In the genomic region with DNA sequence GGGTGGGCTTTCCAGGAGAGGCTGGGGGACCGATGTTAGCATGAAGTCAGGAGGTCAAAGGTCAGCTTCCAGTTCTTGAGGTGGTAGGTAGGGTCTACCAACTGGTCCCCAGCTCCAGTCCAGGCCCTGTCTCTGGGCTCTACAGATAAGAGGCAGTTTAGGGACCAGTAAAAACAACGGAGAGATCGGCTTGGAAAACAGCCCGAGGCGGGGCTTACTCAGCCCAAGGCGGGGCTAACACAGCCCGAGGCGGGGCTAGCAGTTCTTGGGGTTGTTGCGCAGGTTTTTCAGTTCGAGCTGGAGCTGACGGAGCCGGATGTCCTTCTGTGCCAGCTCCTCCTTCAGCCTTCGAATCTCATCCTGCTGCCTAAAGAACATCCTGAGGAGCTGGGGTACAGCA, we compare ENCODE assay signal across 8 mouse cellular contexts.
DNase-seq lines count a peak whose midpoint lies in the region; ATAC-seq lines count a peak whose summit lies in the region.

No protein-coding gene starts in this region.

- peak; percentile 92 for ATAC-seq in granulocyte monocyte progenitor cell, adult 5-6 weeks (replicated peaks; ENCODE audit: poor library complexity, severe bottlenecking)
- peak; percentile 67 for ATAC-seq in intestine, embryonic 14.5 days (replicated peaks; ENCODE audit: low FRiP score, low TSS enrichment, low read depth)
- peak; percentile 66 for ATAC-seq in limb, embryonic 13.5 days (ENCODE audit: low FRiP score, low read depth)
- ATAC-seq in midbrain, embryonic 12.5 days (ENCODE audit: low FRiP score, low read depth), result peak; percentile 52; the same call in 1 of the 2 replicates

- peak overlapping the region; percentile 17; the same call in 1 of the 2 replicates for H3K9ac ChIP-seq in intestine, embryonic 14.5 days (ENCODE audit: low read length)
- peak overlapping the region; percentile 56 for H3K9ac ChIP-seq in limb, embryonic 13.5 days
- H3K9ac ChIP-seq in midbrain, embryonic 12.5 days (replicated peaks), result no peak overlapping the region

- H3K9me3 ChIP-seq in intestine, embryonic 14.5 days (ENCODE audit: control insufficient read depth, low read length), result peaks cover 6% of the 10 kb centered on the region; the same call in 1 of the 2 replicates
- 0 out of 2 replicates have a peak, but pooled peaks cover 7% of the 10 kb centered on the region for H3K9me3 ChIP-seq in limb, embryonic 13.5 days
- no peaks in the 10 kb centered on the region for H3K9me3 ChIP-seq in midbrain, embryonic 12.5 days

- H3K4me3 ChIP-seq in intestine, embryonic 14.5 days (ENCODE audit: low read depth, low read length), result peak overlapping the region; percentile 15; the same call in 1 of the 2 replicates
- peak overlapping the region; percentile 28 for H3K4me3 ChIP-seq in limb, embryonic 13.5 days
- 0 out of 2 replicates have a peak overlapping the region, but pooled peaks have one; percentile 3 for H3K4me3 ChIP-seq in midbrain, embryonic 12.5 days

- H3K4me1 ChIP-seq in intestine, embryonic 14.5 days (replicated peaks; ENCODE audit: control insufficient read depth, insufficient read depth, low read length), result peaks cover 9% of the 10 kb centered on the region
- H3K4me1 ChIP-seq in limb, embryonic 13.5 days, result peaks cover 14% of the 10 kb centered on the region
- H3K4me1 ChIP-seq in midbrain, embryonic 12.5 days, result peaks cover 19% of the 10 kb centered on the region

- DNase-seq in layer of hippocampus, adult 11-12 months (ENCODE audit: low spot score), result peak; percentile 73
- DNase-seq in layer of hippocampus, adult 9-10 months (ENCODE audit: low spot score), result no peak
- peak; percentile 77 for DNase-seq in embryo, embryonic 10 days (ENCODE audit: low spot score)
- peak; percentile 84 for DNase-seq in intestine, embryonic 14.5 days (ENCODE audit: low spot score)
- DNase-seq in spleen, postnatal 36 days (ENCODE audit: low spot score in 2 of 2), result peak; percentile 58 to 64

- H3K36me3 ChIP-seq in intestine, embryonic 14.5 days (ENCODE audit: control insufficient read depth, insufficient read depth, low read length), result no peaks in the 10 kb centered on the region
- peaks cover 12% of the 10 kb centered on the region; the same call in 1 of the 2 replicates for H3K36me3 ChIP-seq in limb, embryonic 13.5 days
- H3K36me3 ChIP-seq in midbrain, embryonic 12.5 days, result peaks cover 26% of the 10 kb centered on the region

- peak overlapping the region; percentile 41 for H3K4me2 ChIP-seq in intestine, embryonic 14.5 days (ENCODE audit: low read length)
- H3K4me2 ChIP-seq in limb, embryonic 13.5 days (replicated peaks), result peak overlapping the region; percentile 60
- H3K4me2 ChIP-seq in midbrain, embryonic 12.5 days (replicated peaks), result peak overlapping the region; percentile 37

- no peaks in the 10 kb centered on the region for H3K27me3 ChIP-seq in intestine, embryonic 14.5 days (replicated peaks; ENCODE audit: control insufficient read depth, insufficient read depth, low read length)
- no peaks in the 10 kb centered on the region for H3K27me3 ChIP-seq in limb, embryonic 13.5 days
- no peaks in the 10 kb centered on the region; the same call in 1 of the 2 replicates for H3K27me3 ChIP-seq in midbrain, embryonic 12.5 days

- whole genome bisulfite sequencing in intestine, embryonic 14.5 days, result 4% methylated on average over 13 of the region's 13 CpGs
- WGBS in limb, embryonic 13.5 days, result 4% methylated on average over 13 of the region's 13 CpGs
- under 1% methylated on average over 13 of the region's 13 CpGs for WGBS in midbrain, embryonic 12.5 days

- H3K27ac ChIP-seq in intestine, embryonic 14.5 days (ENCODE audit: low read depth), result peak overlapping the region; percentile 5; the same call in 1 of the 2 replicates
- H3K27ac ChIP-seq in limb, embryonic 13.5 days, result no peak overlapping the region
- no peak overlapping the region for H3K27ac ChIP-seq in midbrain, embryonic 12.5 days (replicated peaks)
